13 mouse cellular contexts compared by ENCODE assay signal in the genomic region with DNA sequence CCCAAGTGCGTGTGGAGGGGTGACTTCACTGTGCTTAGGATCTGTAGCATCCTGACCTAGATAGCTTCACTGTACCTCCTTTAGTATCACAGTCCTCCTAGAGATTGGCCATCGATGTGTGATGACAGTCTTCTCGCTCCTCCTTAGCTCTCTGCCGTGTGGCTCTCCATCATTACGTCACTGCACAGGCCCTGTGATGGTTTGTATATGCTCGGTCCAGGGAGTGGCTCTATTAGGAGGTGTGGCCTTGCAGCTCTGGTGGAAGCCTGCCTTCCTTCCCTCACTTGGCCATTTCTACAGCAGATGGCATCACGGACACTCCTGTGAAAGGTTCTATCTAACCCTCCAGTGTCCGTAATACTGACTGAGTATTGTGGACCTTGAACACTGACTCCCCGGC.
"Had no signal": no experiment of that assay in that cellular context is flagged by ENCODE, and none has a peak within 500 bp of the region (broad histone marks: within the 10 kb centered on the region; RNA-seq: fewer than 3 reads in every experiment).

No protein-coding gene starts in this region.

- H3K9me3 ChIP-seq: kidney, embryonic 15.5 days; limb, embryonic 10.5 days; lung, embryonic 15.5 days; midbrain, embryonic 10.5 days; neural tube, embryonic 12.5 days had no signal

- H3K27me3 ChIP-seq: kidney, embryonic 15.5 days; lung, embryonic 15.5 days; neural tube, embryonic 12.5 days had no signal

- DNase-seq: kidney, adult 18-20 months; kidney, postnatal 14 days; midbrain, embryonic 14.5 days; right cerebral cortex, adult 18-20 months; right cerebral cortex, postnatal 25 days; thymus, adult 2 months; thymus, postnatal 25 days had no signal

- H3K9ac ChIP-seq: kidney, embryonic 15.5 days; lung, embryonic 15.5 days; neural tube, embryonic 12.5 days had no signal

- H3K4me2 ChIP-seq: kidney, embryonic 15.5 days; lung, embryonic 15.5 days; neural tube, embryonic 12.5 days had no signal

- H3K4me3 ChIP-seq: kidney, embryonic 15.5 days; left cerebral cortex, adult 2 months; limb, embryonic 10.5 days; lung, embryonic 15.5 days; midbrain, embryonic 10.5 days; neural tube, embryonic 12.5 days had no signal

- H3K27ac ChIP-seq: kidney, embryonic 15.5 days; left cerebral cortex, adult 2 months; limb, embryonic 10.5 days; lung, embryonic 15.5 days; midbrain, embryonic 10.5 days; neural tube, embryonic 12.5 days had no signal

- H3K4me1 ChIP-seq: kidney, embryonic 15.5 days; limb, embryonic 10.5 days; midbrain, embryonic 10.5 days; neural tube, embryonic 12.5 days had no signal
